Mouse (Mus musculus): ENCODE measurements around the gene Pnpo.

GRCm38 (mm10) chr11:96943746-96944304, at the start of gene Pnpo:
- no peak for TF ChIP-seq CTCF (IDR thresholded peaks at IDR 0.05; ENCODE audit: low read depth)
- TF ChIP-seq EP300 (optimal IDR thresholded peaks at IDR 0.05), result no peak

Data from stomach, postnatal 0 days (tissue).